Mouse (Mus musculus) forebrain, embryonic 15.5 days (tissue): ENCODE measurements around the gene Espn. TPM values are rescaled to one million over a fixed set of nuclear protein-coding genes. Genes with fewer than 3 reads are reported as not detected.

ENCODE experiments used
- polyA plus RNA-seq: library from polyadenylated mRNA; unstranded; fragments of >200 nt; fragmentation: Nextera tagmentation; extraction: Ambion mirVana; gene quantifications from 2 replicates; pipeline ENCODE4 v1.2.1, GENCODE M21; 2015

The Espn gene
- polyA plus RNA-seq, 1 experiment from 2014 or later, result 0.10 TPM

Other genes starting within 250 kb of the Espn start
- gene Dnajc11, start 218.7 kb downstream of the Espn start, polyA plus RNA-seq, result 81.1 and 82.4 TPM in 2 replicates
- 41.4 and 41.6 TPM in 2 replicates for gene Thap3, start 163.4 kb downstream of the Espn start, polyA plus RNA-seq
- 19.5 and 21.8 TPM in 2 replicates for gene Phf13, start 156.1 kb downstream of the Espn start, polyA plus RNA-seq
- 3.0 and 3.5 TPM in 2 replicates for gene Klhl21, start 143.6 kb downstream of the Espn start, polyA plus RNA-seq
- 18.0 and 21.5 TPM in 2 replicates for gene Zbtb48, start 124.7 kb downstream of the Espn start, polyA plus RNA-seq
- 1.5 TPM in 2 replicates for gene Tas1r1, start 113.8 kb downstream of the Espn start, polyA plus RNA-seq
- 26.4 and 27.9 TPM in 2 replicates for gene Nol9, start 113.0 kb downstream of the Espn start, polyA plus RNA-seq
- gene Plekhg5, start 79.9 kb downstream of the Espn start, polyA plus RNA-seq, result 9.3 and 10.9 TPM in 2 replicates
- 0.53 and 1.0 TPM in 2 replicates for gene Tnfrsf25, start 36.4 kb downstream of the Espn start, polyA plus RNA-seq
- gene Hes2, start 6.5 kb upstream of the Espn start, polyA plus RNA-seq, result not detected in 2 replicates
- 210 and 219 TPM in 2 replicates for gene Acot7, start 25.8 kb upstream of the Espn start, polyA plus RNA-seq
- 5.7 and 6.3 TPM in 2 replicates for gene Gpr153, start 121.9 kb upstream of the Espn start, polyA plus RNA-seq
- 0.09 and 0.13 TPM in 2 replicates for gene Hes3, start 139.3 kb upstream of the Espn start, polyA plus RNA-seq
- 17.6 and 18.6 TPM in 2 replicates for gene Icmt, start 144.9 kb upstream of the Espn start, polyA plus RNA-seq
- 1.8 and 2.9 TPM in 2 replicates for gene Rnf207, start 166.6 kb upstream of the Espn start, polyA plus RNA-seq
- 216 and 221 TPM in 2 replicates for gene Rpl22, start 173.4 kb upstream of the Espn start, polyA plus RNA-seq
- gene Chd5, start 186.3 kb upstream of the Espn start, polyA plus RNA-seq, result 35.5 and 39.3 TPM in 2 replicates